Mouse (Mus musculus): Measurements from ENCODE around the gene Fcgr1.
A peak's percentile ranks its signal among the peaks of the same experiment; 100 is the strongest.
"Not testable (repeated sequence)": the region's sequence is repeated elsewhere in the genome, so short reads cannot be mapped to it uniquely, and the experiment has no call there.

Gene Fcgr1

DNA sequence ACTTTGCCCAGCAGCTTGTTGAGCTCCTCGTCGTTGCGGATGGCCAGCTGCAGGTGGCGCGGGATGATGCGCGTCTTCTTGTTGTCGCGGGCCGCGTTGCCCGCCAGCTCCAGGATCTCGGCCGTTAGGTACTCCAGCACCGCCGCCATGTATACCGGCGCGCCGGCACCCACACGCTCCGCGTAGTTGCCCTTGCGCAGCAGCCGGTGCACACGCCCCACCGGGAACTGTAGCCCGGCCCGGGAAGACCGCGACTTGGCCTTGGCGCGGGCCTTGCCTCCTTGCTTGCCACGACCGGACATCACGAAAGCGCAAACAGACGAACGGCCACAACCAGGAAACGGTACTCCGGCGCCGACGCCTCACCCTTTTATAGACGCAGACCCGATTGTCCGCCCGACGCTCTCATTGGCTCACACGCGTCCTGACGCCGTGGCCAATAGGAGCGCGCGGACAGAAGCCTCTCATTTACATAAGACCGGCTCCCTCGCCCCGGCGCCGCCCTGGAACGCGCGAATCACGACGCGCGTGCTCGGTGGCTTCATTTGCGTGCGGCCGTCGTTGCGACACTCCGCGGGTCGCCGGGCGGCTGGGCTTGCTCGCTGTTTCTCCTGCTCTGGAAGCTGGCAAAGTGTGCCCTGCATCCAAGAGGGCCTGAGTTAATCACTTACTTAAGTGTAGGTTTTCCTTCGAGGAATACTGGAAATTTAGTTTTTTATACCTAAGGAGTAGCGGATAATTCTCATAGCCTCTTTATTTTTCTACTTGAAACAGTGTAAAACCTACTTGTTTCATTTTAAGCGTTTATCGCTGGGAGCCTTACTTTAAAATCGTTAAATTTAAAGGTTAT, 53.6 kb downstream of the Fcgr1 start, which contains the start of gene Hist2h2aa2:
Hist2h2aa2 (minus strand) TSS at position 328 of the 850 bp plus-strand sequence.
- not testable (repeated sequence) for H3K36me3 ChIP-seq (ENCODE audit: control insufficient read depth, insufficient read depth, low read length, poor library complexity, severe bottlenecking); H3K27me3 ChIP-seq (ENCODE audit: control insufficient read depth, insufficient read depth, low read length, poor library complexity, severe bottlenecking)
- peak; percentile 69 for DNase-seq (ENCODE audit: low read depth, low spot score)

GRCm38 (mm10) chr3:96238954-96239793, 54.6 kb downstream of the Fcgr1 start, which contains the start of gene Hist2h3c2:
TSS of gene Hist2h3c2 (minus strand) at chr3:96239127.
- not testable (repeated sequence) for H3K27me3 ChIP-seq (ENCODE audit: control insufficient read depth, insufficient read depth, low read length, poor library complexity, severe bottlenecking); DNase-seq (ENCODE audit: low read depth, low spot score); H3K36me3 ChIP-seq (ENCODE audit: control insufficient read depth, insufficient read depth, low read length, poor library complexity, severe bottlenecking)

GRCm38 (mm10) chr3:96237904-96238511, 55.8 kb downstream of the Fcgr1 start:
- Histone ChIP-seq H3K36me3 (ENCODE audit: control insufficient read depth, insufficient read depth, low read length, poor library complexity, severe bottlenecking) (no peaks in the 10 kb centered on the region), H3K27me3 (ENCODE audit: control insufficient read depth, insufficient read depth, low read length, poor library complexity, severe bottlenecking) (no peaks in the 10 kb centered on the region)
- DNase-seq (ENCODE audit: low read depth, low spot score): no peak

- H3K27me3 ChIP-seq (ENCODE audit: control insufficient read depth, insufficient read depth, low read length, poor library complexity, severe bottlenecking): no peaks in the 10 kb centered on the region
- DNase-seq (ENCODE audit: low read depth, low spot score): no peak
- H3K36me3 ChIP-seq (ENCODE audit: control insufficient read depth, insufficient read depth, low read length, poor library complexity, severe bottlenecking): no peaks in the 10 kb centered on the region
Measured at GRCm38 (mm10) chr3:96237335-96237903, 56.4 kb downstream of the Fcgr1 start.

DNA sequence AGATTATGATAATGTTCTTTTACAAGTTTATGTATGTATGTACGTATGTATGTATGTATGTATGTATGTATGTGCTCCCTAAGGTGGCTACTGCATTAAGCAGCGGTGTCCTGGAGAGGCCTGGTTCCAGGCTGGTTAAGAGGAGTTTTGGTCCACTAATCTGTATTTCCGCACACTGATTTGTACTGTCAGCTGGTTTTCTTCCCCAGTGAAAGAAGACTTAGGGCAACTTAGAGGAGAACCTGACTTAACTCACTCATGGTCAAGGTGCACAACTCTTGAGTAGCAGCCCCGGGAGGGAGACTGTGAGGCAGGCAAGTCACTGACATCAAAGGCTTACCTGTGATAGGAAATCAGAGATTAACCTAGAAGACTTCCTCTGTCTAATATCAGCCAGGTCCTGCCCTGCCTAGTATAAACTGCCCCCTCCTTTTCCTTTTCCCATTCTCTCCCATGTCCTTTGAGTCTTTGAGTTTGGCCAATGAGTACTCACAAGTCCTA, 56.9 kb downstream of the Fcgr1 start:
- H3K36me3 ChIP-seq (ENCODE audit: control insufficient read depth, insufficient read depth, low read length, poor library complexity, severe bottlenecking): no peaks in the 10 kb centered on the region
- no peaks in the 10 kb centered on the region for H3K27me3 ChIP-seq (ENCODE audit: control insufficient read depth, insufficient read depth, low read length, poor library complexity, severe bottlenecking)
- DNase-seq (ENCODE audit: low read depth, low spot score): no peak

- Histone ChIP-seq H3K27me3 (ENCODE audit: control insufficient read depth, insufficient read depth, low read length, poor library complexity, severe bottlenecking) (no peaks in the 10 kb centered on the region), H3K36me3 (ENCODE audit: control insufficient read depth, insufficient read depth, low read length, poor library complexity, severe bottlenecking) (no peaks in the 10 kb centered on the region)
- no peak for DNase-seq (ENCODE audit: low read depth, low spot score)
Measured at GRCm38 (mm10) chr3:96235836-96236235, 57.9 kb downstream of the Fcgr1 start.

GRCm38 (mm10) chr3:96234914-96235313, 58.9 kb downstream of the Fcgr1 start:
- H3K36me3 ChIP-seq (ENCODE audit: control insufficient read depth, insufficient read depth, low read length, poor library complexity, severe bottlenecking): no peaks in the 10 kb centered on the region
- no peaks in the 10 kb centered on the region for H3K27me3 ChIP-seq (ENCODE audit: control insufficient read depth, insufficient read depth, low read length, poor library complexity, severe bottlenecking)
- DNase-seq (ENCODE audit: low read depth, low spot score): peak; percentile 52

Data from splenic B cell, adult 2 months (primary cell).